In the genomic region with DNA sequence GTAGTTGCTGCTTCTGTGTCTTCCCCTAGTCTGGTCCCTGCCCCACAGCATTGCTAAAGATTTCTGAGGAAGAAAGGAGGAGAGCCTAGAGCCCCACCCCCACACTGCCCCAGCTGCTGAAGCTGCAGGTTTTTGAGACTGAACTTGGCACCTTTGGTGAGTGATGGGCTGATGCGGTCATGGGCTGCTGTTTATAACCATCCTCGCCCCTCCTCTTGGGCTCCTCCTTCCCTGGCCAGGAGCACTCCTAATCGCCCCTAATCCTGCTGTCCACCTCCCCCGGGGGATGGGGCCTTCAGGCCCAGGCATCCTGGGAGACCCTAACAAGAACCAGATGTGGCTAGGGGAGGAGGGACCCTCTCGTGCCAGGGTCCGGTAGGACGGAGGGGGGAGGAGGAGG, we compare ENCODE assay signal across 15 mouse cellular contexts. TPM values are rescaled to one million over a fixed set of nuclear protein-coding genes. Genes with fewer than 3 reads are reported as not detected.
DNase-seq lines count a peak whose midpoint lies in the region; ATAC-seq lines count a peak whose summit lies in the region.
"Had no signal": no experiment of that assay in that cellular context is flagged by ENCODE, and none has a peak within 500 bp of the region (broad histone marks: within the 10 kb centered on the region; RNA-seq: fewer than 3 reads in every experiment).

No protein-coding gene starts in this region.

- H3K4me3 ChIP-seq in kidney, embryonic 16.5 days (ENCODE audit: low read length): no peak overlapping the region
- H3K4me3 ChIP-seq: forebrain, embryonic 12.5 days; neural tube, embryonic 13.5 days had no signal

- no peak overlapping the region for H3K27ac ChIP-seq in kidney, embryonic 16.5 days (ENCODE audit: low read length)
- H3K27ac ChIP-seq: forebrain, embryonic 12.5 days; neural tube, embryonic 13.5 days had no signal

- H3K36me3 ChIP-seq in kidney, embryonic 16.5 days (ENCODE audit: insufficient read depth, low read length): no peaks in the 10 kb centered on the region
- H3K36me3 ChIP-seq: forebrain, embryonic 12.5 days; neural tube, embryonic 13.5 days had no signal

- ATAC-seq in kidney, embryonic 16.5 days (ENCODE audit: low FRiP score, low TSS enrichment): no peak; the same call in none of the 2 replicates

- DNase-seq in kidney, adult 11 months: peak; percentile 45
- DNase-seq in ES-CJ7 (ENCODE audit: low read depth, low spot score): peak; percentile 49
- DNase-seq in embryo, embryonic 11.5 days (ENCODE audit: low read depth, low spot score): peak; percentile 41
- DNase-seq in kidney, postnatal 14 days: peak; percentile 42
- no peak for DNase-seq in frontal cortex, postnatal 14 days (ENCODE audit: low spot score in 2 of 2)
- no peak for DNase-seq in B cell, adult 2 months
- DNase-seq in spleen, postnatal 14 days (ENCODE audit: low spot score in 2 of 2): no peak
- DNase-seq: adrenal gland, adult 8-10 months; cerebellum, adult 9-10 months; heart, adult 11 months; right cerebral cortex, postnatal 25 days; thymus, postnatal 14 days had no signal

- peaks cover 11% of the 10 kb centered on the region for H3K4me1 ChIP-seq in kidney, embryonic 16.5 days (ENCODE audit: insufficient read depth, low read length)

- 4% methylated on average over 7 of the region's 7 CpGs for WGBS in kidney, embryonic 16.5 days

- no peaks in the 10 kb centered on the region for H3K27me3 ChIP-seq in kidney, embryonic 16.5 days (ENCODE audit: insufficient read depth, low read length)

- no peaks in the 10 kb centered on the region for H3K9me3 ChIP-seq in kidney, embryonic 16.5 days (ENCODE audit: low read length)
- H3K9me3 ChIP-seq: forebrain, embryonic 12.5 days; neural tube, embryonic 13.5 days had no signal

- no peak overlapping the region for H3K9ac ChIP-seq in kidney, embryonic 16.5 days (replicated peaks; ENCODE audit: low read length)
- H3K9ac ChIP-seq: forebrain, embryonic 12.5 days; neural tube, embryonic 13.5 days had no signal

- no peak overlapping the region for H3K4me2 ChIP-seq in kidney, embryonic 16.5 days (replicated peaks; ENCODE audit: low read depth, low read length)
- H3K4me2 ChIP-seq: forebrain, embryonic 12.5 days; neural tube, embryonic 13.5 days had no signal

RNA-seq across cellular contexts. Expression of a gene that starts 9.5 kb away (rescaled TPM):
- polyA plus RNA-seq in kidney, embryonic 16.5 days (2015; fragmentation: Nextera tagmentation; extraction: Ambion mirVana): 3.9 and 4.2 TPM in 2 replicates

RNA-seq across cellular contexts. Expression of a gene that starts 27.0 kb away (rescaled TPM):
- polyA plus RNA-seq in kidney, embryonic 16.5 days (2015; fragmentation: Nextera tagmentation; extraction: Ambion mirVana): 103 and 107 TPM in 2 replicates

RNA-seq across cellular contexts. Expression of a gene that starts 27.2 kb away (rescaled TPM):
- 430 and 433 TPM in 2 replicates for polyA plus RNA-seq in kidney, embryonic 16.5 days (2015; fragmentation: Nextera tagmentation; extraction: Ambion mirVana)

RNA-seq across cellular contexts. Expression of a gene that starts 48.3 kb away (rescaled TPM):
- polyA plus RNA-seq in kidney, embryonic 16.5 days (2015; fragmentation: Nextera tagmentation; extraction: Ambion mirVana): 95.4 and 100 TPM in 2 replicates

Comparison
In these comparisons a context has a peak if more than half of its experiments do, and no peak if none do; other contexts are left out.
1. DNase-seq: peak in kidney, adult 11 months (single experiment), ES-CJ7 (single experiment), embryo, embryonic 11.5 days (single experiment) and kidney, postnatal 14 days (single experiment); none in frontal cortex, postnatal 14 days (0 of 2), B cell, adult 2 months (0 of 2) and spleen, postnatal 14 days (0 of 2).